Mouse (Mus musculus): Measurements from ENCODE around the gene Btbd6.

DNA sequence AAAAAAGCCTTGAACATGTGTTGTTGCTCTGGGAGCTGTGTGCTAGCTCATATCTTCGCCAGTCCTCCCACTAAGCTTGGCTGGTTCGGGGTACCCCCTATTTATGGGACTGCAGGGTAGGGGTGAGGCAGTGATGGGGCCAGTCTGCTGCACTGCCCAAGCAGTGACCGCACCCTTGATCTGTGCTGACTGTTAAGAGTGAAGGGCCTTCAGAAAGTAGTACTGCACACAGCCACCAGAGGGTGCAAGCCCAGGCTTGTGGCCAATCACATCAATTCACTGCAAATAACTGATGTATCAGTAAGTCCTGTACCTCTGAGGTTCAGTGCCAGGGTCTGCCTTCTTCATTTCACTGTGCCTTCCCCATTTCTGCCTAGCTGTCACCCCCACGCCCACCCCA, 20.5 kb upstream of the Btbd6 start:
- TF ChIP-seq CTCF (IDR thresholded peaks at IDR 0.05; ENCODE audit: borderline replicate concordance, insufficient read depth, low read depth, low read length) (peak; percentile 97), POLR2A (IDR thresholded peaks at IDR 0.05; ENCODE audit: borderline replicate concordance, insufficient read depth, low read length) (no peak)

Data from cerebellum, adult 2 months (tissue).